Comparison of ENCODE assay signal across 19 mouse cellular contexts in the genomic region with DNA sequence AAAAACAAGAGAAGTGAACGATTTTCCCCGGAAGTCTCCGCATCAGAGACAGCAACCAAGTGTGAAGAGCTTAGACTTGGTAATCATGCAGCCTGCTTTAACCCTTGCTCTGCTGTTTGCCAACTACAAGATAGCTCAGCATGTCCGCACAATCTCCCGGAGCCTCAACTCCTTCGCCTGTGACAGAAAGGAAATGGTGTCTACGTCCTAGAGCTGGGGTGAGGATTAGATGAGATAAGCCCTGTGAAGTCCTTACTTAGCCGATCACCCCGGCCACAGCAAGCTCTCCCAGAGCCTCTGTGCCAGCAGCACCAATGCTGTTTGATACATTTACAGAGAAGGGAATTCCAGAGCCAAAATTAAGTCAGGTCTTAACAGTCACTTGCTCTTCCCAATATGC.
DNase-seq lines count a peak whose midpoint lies in the region; ATAC-seq and TF ChIP-seq lines count a peak whose summit lies in the region.
"Had no signal": no experiment of that assay in that cellular context is flagged by ENCODE, and none has a peak within 500 bp of the region (broad histone marks: within the 10 kb centered on the region; RNA-seq: fewer than 3 reads in every experiment).

No protein-coding gene starts in this region.

- no peak overlapping the region for H3K4me3 ChIP-seq in heart, adult 2 months
- H3K4me3 ChIP-seq in liver, embryonic 12.5 days = no peak overlapping the region
- H3K4me3 ChIP-seq: embryonic facial prominence, embryonic 10.5 days; embryonic facial prominence, embryonic 12.5 days; forebrain, embryonic 12.5 days had no signal

- WGBS in heart, adult 2 months = 50% methylated on average over 9 of the region's 9 CpGs
- 26% methylated on average over 9 of the region's 9 CpGs for WGBS in liver, embryonic 12.5 days (ENCODE audit: insufficient replicate concordance)

- no peaks in the 10 kb centered on the region for H3K27me3 ChIP-seq in heart, adult 2 months (ENCODE audit: control insufficient read depth, insufficient read depth, low read length)
- H3K27me3 ChIP-seq in liver, embryonic 12.5 days (replicated peaks) = no peaks in the 10 kb centered on the region
- H3K27me3 ChIP-seq: embryonic facial prominence, embryonic 12.5 days had no signal

- H3K36me3 ChIP-seq in heart, adult 2 months (ENCODE audit: control insufficient read depth, insufficient read depth, low read length) = no peaks in the 10 kb centered on the region
- no peaks in the 10 kb centered on the region for H3K36me3 ChIP-seq in liver, embryonic 12.5 days
- H3K36me3 ChIP-seq: embryonic facial prominence, embryonic 10.5 days; embryonic facial prominence, embryonic 12.5 days; forebrain, embryonic 12.5 days had no signal

- intact Hi-C loops in heart, adult 2 months (cut with DNase I) = no loop called here

- H3K27ac ChIP-seq in heart, adult 2 months = no peak overlapping the region
- H3K27ac ChIP-seq in liver, embryonic 12.5 days = no peak overlapping the region
- H3K27ac ChIP-seq: embryonic facial prominence, embryonic 10.5 days; embryonic facial prominence, embryonic 12.5 days; forebrain, embryonic 12.5 days had no signal

- TF ChIP-seq POLR2A in heart, adult 2 months (IDR thresholded peaks at IDR 0.05; ENCODE audit: insufficient read depth, low read depth, low read length) = no peak

- no peak overlapping the region for H3K9ac ChIP-seq in heart, adult 2 months (ENCODE audit: low read depth, low read length)
- no peak overlapping the region for H3K9ac ChIP-seq in liver, embryonic 12.5 days
- H3K9ac ChIP-seq: embryonic facial prominence, embryonic 12.5 days; forebrain, embryonic 12.5 days; forebrain, postnatal 0 days had no signal

- no peak for TF ChIP-seq CTCF in heart, adult 2 months (IDR thresholded peaks at IDR 0.05)

- no peaks in the 10 kb centered on the region for H3K4me1 ChIP-seq in heart, adult 2 months (ENCODE audit: control insufficient read depth, insufficient read depth, low read length)
- peaks cover 16% of the 10 kb centered on the region; the same call in 1 of the 2 replicates for H3K4me1 ChIP-seq in liver, embryonic 12.5 days

- peak; percentile 79 for DNase-seq in heart, adult 11 months
- DNase-seq in heart, adult 2 months = no peak
- DNase-seq in liver = no peak
- peak; percentile 70 for DNase-seq in retina, postnatal 1 day
- no peak for DNase-seq in retina, embryonic 14.5 days (ENCODE audit: low spot score)
- no peak for DNase-seq in adrenal gland, postnatal 4 days (ENCODE audit: low spot score in 2 of 2)
- DNase-seq: adrenal gland, adult 2 months; adrenal gland, postnatal 10 days; adrenal gland, postnatal 25 days; cerebellum, adult 11-12 months; cerebellum, adult 2 months; cerebellum, postnatal 10 days; cerebellum, postnatal 25 days; forebrain, postnatal 0 days had no signal

- no peak for TF ChIP-seq EP300 in heart, adult 2 months (IDR thresholded peaks at IDR 0.05; ENCODE audit: insufficient read depth, low read depth, low read length)

- no peaks in the 10 kb centered on the region for H3K79me2 ChIP-seq in heart, adult 2 months (replicated peaks; ENCODE audit: control insufficient read depth, insufficient read depth, low read length)

- H3K9me3 ChIP-seq in liver, embryonic 12.5 days (replicated peaks) = no peaks in the 10 kb centered on the region
- H3K9me3 ChIP-seq: embryonic facial prominence, embryonic 10.5 days; embryonic facial prominence, embryonic 12.5 days; forebrain, embryonic 12.5 days had no signal

- peak overlapping the region; percentile 8; the same call in 1 of the 2 replicates for H3K4me2 ChIP-seq in liver, embryonic 12.5 days
- H3K4me2 ChIP-seq: embryonic facial prominence, embryonic 12.5 days; forebrain, embryonic 12.5 days had no signal

- no peak for ATAC-seq in liver, embryonic 12.5 days
- ATAC-seq: forebrain, embryonic 14.5 days; forebrain, postnatal 0 days had no signal

Comparison
In these comparisons a context has a peak if more than half of its experiments do, and no peak if none do; other contexts are left out.
1. DNase-seq: peak in heart, adult 11 months (single experiment) and retina, postnatal 1 day (single experiment); none in heart, adult 2 months (0 of 2), liver (single experiment), retina, embryonic 14.5 days (single experiment) and adrenal gland, postnatal 4 days (0 of 2).